Mouse (Mus musculus) forebrain, postnatal 0 days (tissue): ENCODE measurements around the gene Taok3. TPM values are rescaled to one million over a fixed set of nuclear protein-coding genes. Genes with fewer than 3 reads are reported as not detected.

Experiments used
- ATAC-seq: fragments of 200-750 bp; cut with Nextera tagmentation; 2 replicates; pipeline ENCODE4 v1.8.0; 2017; ENCODE audit warnings: mild to moderate bottlenecking, moderate library complexity
- DNase-seq: peaks from one replicate; pipeline ENCODE4 v3.0.0-alpha.2; 2015
- H3K27ac ChIP-seq: fragments of 300-500 bp; sonication (generic); 2 replicates; pipeline ENCODE4 v1.5.1; 2014; ENCODE audit warnings: low read depth, mild to moderate bottlenecking, antibody characterized with exemption, low read length, moderate library complexity, mixed read lengths
- H3K27me3 ChIP-seq: fragments of 300-500 bp; sonication (generic); 2 replicates; pipeline ENCODE4 v1.6.1; 2014; ENCODE audit warnings: mild to moderate bottlenecking, low read length, mixed read lengths; ENCODE audit not compliant: insufficient read depth
- H3K36me3 ChIP-seq: fragments of 300-500 bp; sonication (generic); 2 replicates; pipeline ENCODE4 v1.6.1; 2014; ENCODE audit warnings: mild to moderate bottlenecking, moderate library complexity; ENCODE audit not compliant: insufficient read depth
- H3K4me1 ChIP-seq: fragments of 300-500 bp; sonication (generic); 2 replicates; pipeline ENCODE4 v1.6.1; 2014; ENCODE audit warnings: antibody characterized with exemption; ENCODE audit not compliant: insufficient read depth
- H3K4me2 ChIP-seq: fragments of 300-500 bp; sonication (generic); 2 replicates; pipeline ENCODE4 v1.6.1; 2014; ENCODE audit warnings: low read depth, mild to moderate bottlenecking, moderate library complexity
- H3K4me3 ChIP-seq: fragments of 300-500 bp; sonication (generic); 2 replicates; pipeline ENCODE4 v1.5.1; 2014; ENCODE audit warnings: low read depth, low read length, mixed read lengths
- H3K9ac ChIP-seq: fragments of 300-500 bp; sonication (generic); 2 replicates; pipeline ENCODE4 v1.6.1; 2014; ENCODE audit warnings: mild to moderate bottlenecking
- H3K9me3 ChIP-seq: fragments of 300-500 bp; sonication (generic); 2 replicates; pipeline ENCODE4 v1.6.1; 2016; ENCODE audit warnings: low read length
- CTCF ChIP-seq: sonication (generic); IDR thresholded peaks from 2 replicates; pipeline ENCODE4 v1.5.1; 2016; ENCODE audit warnings: antibody characterized with exemption, control low read depth, low read depth
- WGBS: fragments of 180-500 bp; shearing (Covaris S2); extraction: QIAGEN DNeasy Blood & Tissue Kit; methylation state at CpG from one replicate; pipeline ENCODE4 v1.1.7; 2014; 5-methylcytosine and 5-hydroxymethylcytosine counted together
- polyA plus RNA-seq: library from polyadenylated mRNA; unstranded; fragments of >200 nt; fragmentation: Nextera tagmentation; extraction: Ambion mirVana; gene quantifications from 2 replicates; pipeline ENCODE4 v1.2.1, GENCODE M21; 2015
- total RNA-seq: library from RNA; depleted of rRNA; stranded (reverse); fragments of >200 nt; gene quantifications from 2 replicates; pipeline ENCODE4 v1.2.3, GENCODE M21; 2014

The Taok3 gene
- total and polyA plus RNA-seq, 2 experiments from 2014 or later, result 37.2 to 57.6 TPM

GRCm38 (mm10) chr5:117178079-117178478, 58.1 kb downstream of the Taok3 start:
- ATAC-seq, result no peak
- 18% methylated on average over 6 of the region's 6 CpGs for WGBS
- TF ChIP-seq CTCF, result no peak
- Histone ChIP-seq H3K36me3 (no peaks in the 10 kb centered on the region), H3K4me2 (no peak overlapping the region), H3K4me1 (no peaks in the 10 kb centered on the region), H3K4me3 (no peak overlapping the region), H3K9ac (0 out of 2 replicates have a peak overlapping the region, but pooled peaks have one; percentile 18), H3K27me3 (no peaks in the 10 kb centered on the region), H3K27ac (no peak overlapping the region), H3K9me3 (no peaks in the 10 kb centered on the region)
- no peak for DNase-seq

- Histone ChIP-seq H3K9me3 (no peaks in the 10 kb centered on the region), H3K27me3 (no peaks in the 10 kb centered on the region), H3K27ac (no peak overlapping the region), H3K4me3 (no peak overlapping the region), H3K36me3 (no peaks in the 10 kb centered on the region), H3K4me2 (no peak overlapping the region), H3K4me1 (no peaks in the 10 kb centered on the region), H3K9ac (no peak overlapping the region)
- no peak for DNase-seq
- TF ChIP-seq CTCF, result no peak
- 55% methylated on average over 6 of the region's 6 CpGs for WGBS
- no peak for ATAC-seq
These were observed 58.6 kb downstream of the Taok3 start for GRCm38 (mm10) chr5:117178486-117178885.

- no peak overlapping the region for H3K4me3 ChIP-seq
- no peak for TF ChIP-seq CTCF
- H3K27ac ChIP-seq, result no peak overlapping the region
- WGBS, result 81% methylated on average over 5 of the region's 5 CpGs
- no peak overlapping the region for H3K9ac ChIP-seq
- H3K4me1 ChIP-seq, result no peaks in the 10 kb centered on the region
- ATAC-seq (no peak), DNase-seq (no peak)
- H3K27me3 ChIP-seq, result no peaks in the 10 kb centered on the region
- H3K9me3 ChIP-seq, result no peaks in the 10 kb centered on the region
- H3K36me3 ChIP-seq, result peaks cover 4% of the 10 kb centered on the region; the same call in 1 of the 2 replicates
- H3K4me2 ChIP-seq, result no peak overlapping the region
These were observed 62.0 kb downstream of the Taok3 start for GRCm38 (mm10) chr5:117181921-117182320.

GRCm38 (mm10) chr5:117182411-117182810, 62.5 kb downstream of the Taok3 start:
- WGBS, result 86% methylated on average over 3 of the region's 3 CpGs
- ATAC-seq, result no peak
- peaks cover 4% of the 10 kb centered on the region; the same call in 1 of the 2 replicates for H3K36me3 ChIP-seq
- no peak overlapping the region for H3K9ac ChIP-seq
- H3K27ac ChIP-seq, result no peak overlapping the region
- no peak overlapping the region for H3K4me2 ChIP-seq
- H3K4me1 ChIP-seq, result no peaks in the 10 kb centered on the region
- no peak for TF ChIP-seq CTCF
- DNase-seq, result no peak
- H3K4me3 ChIP-seq, result no peak overlapping the region
- no peaks in the 10 kb centered on the region for H3K27me3 ChIP-seq
- H3K9me3 ChIP-seq, result no peaks in the 10 kb centered on the region

- TF ChIP-seq CTCF, result no peak
- H3K27ac ChIP-seq, result no peak overlapping the region
- H3K9ac ChIP-seq, result no peak overlapping the region
- H3K4me3 ChIP-seq, result no peak overlapping the region
- no peak for DNase-seq
- H3K9me3 ChIP-seq, result no peaks in the 10 kb centered on the region
- H3K36me3 ChIP-seq, result peaks cover 4% of the 10 kb centered on the region; the same call in 1 of the 2 replicates
- no peak overlapping the region for H3K4me2 ChIP-seq
- no peaks in the 10 kb centered on the region for H3K4me1 ChIP-seq
- 86% methylated on average over 6 of the region's 6 CpGs for WGBS
- H3K27me3 ChIP-seq, result no peaks in the 10 kb centered on the region
- no peak for ATAC-seq
These were observed 64.9 kb downstream of the Taok3 start for GRCm38 (mm10) chr5:117184832-117185231.

- WGBS, result 92% methylated on average over 7 of the region's 7 CpGs
- Histone ChIP-seq H3K36me3 (peaks cover 4% of the 10 kb centered on the region; the same call in 1 of the 2 replicates), H3K4me1 (no peaks in the 10 kb centered on the region), H3K4me3 (no peak overlapping the region), H3K27me3 (no peaks in the 10 kb centered on the region), H3K9me3 (no peaks in the 10 kb centered on the region), H3K27ac (no peak overlapping the region), H3K4me2 (no peak overlapping the region), H3K9ac (no peak overlapping the region)
- TF ChIP-seq CTCF, result peak; percentile 25; the same call in 1 of the 2 replicates
- ATAC-seq (no peak), DNase-seq (no peak)
These were observed 65.7 kb downstream of the Taok3 start for GRCm38 (mm10) chr5:117185673-117186072.

- no peak for TF ChIP-seq CTCF
- no peak overlapping the region for H3K9ac ChIP-seq
- H3K4me3 ChIP-seq, result no peak overlapping the region
- no peaks in the 10 kb centered on the region for H3K4me1 ChIP-seq
- no peaks in the 10 kb centered on the region for H3K9me3 ChIP-seq
- DNase-seq (no peak), ATAC-seq (no peak)
- no peak overlapping the region for H3K4me2 ChIP-seq
- 70% methylated on average over 6 of the region's 6 CpGs for WGBS
- H3K27ac ChIP-seq, result no peak overlapping the region
- H3K36me3 ChIP-seq, result no peaks in the 10 kb centered on the region
- H3K27me3 ChIP-seq, result no peaks in the 10 kb centered on the region
These were observed 72.1 kb downstream of the Taok3 start for GRCm38 (mm10) chr5:117192061-117192460.
